Mouse (Mus musculus) G1E (cell line): ENCODE results near the gene Rhbdf2.

Experiments used
- CTCF ChIP-seq: IDR thresholded peaks from 2 replicates; pipeline ENCODE4 v1.5.1; 2012; ENCODE audit warnings: low read depth, low read length, inconsistent platforms, mixed read lengths
- GATA1 ChIP-seq: IDR thresholded peaks from 2 replicates; pipeline ENCODE4 v1.6.1; 2012; ENCODE audit warnings: borderline replicate concordance, low read length, inconsistent platforms, mixed read lengths
- POLR2AphosphoS5 ChIP-seq: IDR thresholded peaks from 2 replicates; pipeline ENCODE4 v1.6.1; 2012; ENCODE audit warnings: low read depth, low read length, inconsistent platforms; ENCODE audit not compliant: insufficient replicate concordance
- TAL1 ChIP-seq: conservative IDR thresholded peaks from 2 replicates; pipeline ENCODE4 v1.6.1; 2012; ENCODE audit warnings: low read depth, low read length, inconsistent platforms, mixed read lengths

- peak; percentile 32; the same call in 1 of the 2 replicates for TF ChIP-seq CTCF
- TF ChIP-seq GATA1, result no peak
- TF ChIP-seq TAL1, result no peak
- TF ChIP-seq POLR2AphosphoS5, result no peak
Observed at GRCm38 (mm10) chr11:116554171-116554878, 72.5 kb downstream of the Rhbdf2 start.
